Mouse (Mus musculus) forelimb bud, embryonic 11.5 days (tissue): ENCODE data around the gene Flywch2.
"Not testable (repeated sequence)": the region's sequence is repeated elsewhere in the genome, so short reads cannot be mapped to it uniquely, and the experiment has no call there.

Source experiments
- DNase-seq: peaks from one replicate; pipeline ENCODE4 v3.0.0-alpha.2; 2012; ENCODE audit warnings: low read depth, low spot score

Gene Flywch2

GRCm38 (mm10) chr17:23790269-23791078 lies 4.6 kb upstream of the Flywch2 start, which contains the start of gene Srrm2:
Gene Srrm2 (plus strand): TSS chr17:23790532.
- DNase-seq = peak; percentile 73

- DNase-seq = no peak
Measured at GRCm38 (mm10) chr17:23789749-23790268, 3.9 kb upstream of the Flywch2 start.

GRCm38 (mm10) chr17:23788973-23789372 lies 3.1 kb upstream of the Flywch2 start:
- DNase-seq = no peak

GRCm38 (mm10) chr17:23786510-23786931 lies 640 bp upstream of the Flywch2 start:
- DNase-seq = peak; percentile 48

GRCm38 (mm10) chr17:23783352-23783751 lies 2.5 kb downstream of the Flywch2 start:
- DNase-seq = no peak

- DNase-seq = no peak
Measured at GRCm38 (mm10) chr17:23778447-23778846, 7.4 kb downstream of the Flywch2 start.

- DNase-seq = no peak
Measured at GRCm38 (mm10) chr17:23777141-23777540, 8.7 kb downstream of the Flywch2 start.

- no peak for DNase-seq
Measured at GRCm38 (mm10) chr17:23776216-23776615, 9.7 kb downstream of the Flywch2 start.

GRCm38 (mm10) chr17:23774090-23774489 lies 11.8 kb downstream of the Flywch2 start:
- DNase-seq = peak; percentile 76

GRCm38 (mm10) chr17:23773676-23774075 lies 12.2 kb downstream of the Flywch2 start:
- no peak for DNase-seq

GRCm38 (mm10) chr17:23772219-23772556 lies 13.7 kb downstream of the Flywch2 start:
- not testable (repeated sequence) for DNase-seq

- DNase-seq = peak; percentile 99
Measured at GRCm38 (mm10) chr17:23771284-23772218, 14.3 kb downstream of the Flywch2 start, which contains the start of gene Flywch1. Gene Flywch1 (minus strand): TSS chr17:23771602.

GRCm38 (mm10) chr17:23770896-23771283 lies 15.0 kb downstream of the Flywch2 start:
- no peak for DNase-seq

GRCm38 (mm10) chr17:23770493-23770892 lies 15.4 kb downstream of the Flywch2 start:
- no peak for DNase-seq

GRCm38 (mm10) chr17:23762976-23763375 lies 22.9 kb downstream of the Flywch2 start:
- no peak for DNase-seq

- no peak for DNase-seq
Measured at GRCm38 (mm10) chr17:23761155-23761554, 24.7 kb downstream of the Flywch2 start.

- no peak for DNase-seq
Measured at GRCm38 (mm10) chr17:23760231-23760630, 25.6 kb downstream of the Flywch2 start.

- no peak for DNase-seq
Measured at GRCm38 (mm10) chr17:23758801-23759200, 27.1 kb downstream of the Flywch2 start.

GRCm38 (mm10) chr17:23757581-23757980 lies 28.3 kb downstream of the Flywch2 start:
- no peak for DNase-seq

- DNase-seq = no peak
Measured at GRCm38 (mm10) chr17:23755689-23756088, 30.2 kb downstream of the Flywch2 start.

- DNase-seq = no peak
Measured at GRCm38 (mm10) chr17:23749400-23750191, 36.3 kb downstream of the Flywch2 start.
